Mouse (Mus musculus): ENCODE results near the gene Tbpl2.
A peak's percentile ranks its signal among the peaks of the same experiment; 100 is the strongest.

Tbpl2 gene

GRCm38 (mm10) chr2:24096495-24096894, at the start of gene Tbpl2:
TSS of gene Tbpl2 (minus strand) at chr2:24096595.
- DNase-seq, result no peak

- no peak for DNase-seq
Measured at GRCm38 (mm10) chr2:24134373-24134772, 38.0 kb upstream of the Tbpl2 start.

- DNase-seq, result no peak
Measured at GRCm38 (mm10) chr2:24109085-24109484, 12.7 kb upstream of the Tbpl2 start.

GRCm38 (mm10) chr2:24103619-24104289, 7.4 kb upstream of the Tbpl2 start:
- no peak for DNase-seq

GRCm38 (mm10) chr2:24090921-24091320, 5.5 kb downstream of the Tbpl2 start:
- DNase-seq, result no peak

GRCm38 (mm10) chr2:24050459-24050858, 45.9 kb downstream of the Tbpl2 start:
- no peak for DNase-seq

- DNase-seq, result no peak
Measured at GRCm38 (mm10) chr2:24049344-24049990, 46.9 kb downstream of the Tbpl2 start, which contains the start of gene Hnmt. TSS of gene Hnmt (minus strand) at chr2:24049394.

- peak; percentile 45 for DNase-seq
Measured at GRCm38 (mm10) chr2:24048480-24049097, 47.8 kb downstream of the Tbpl2 start.

- no peak for DNase-seq
Measured at GRCm38 (mm10) chr2:24047551-24048479, 48.6 kb downstream of the Tbpl2 start.

- no peak for DNase-seq
Measured at GRCm38 (mm10) chr2:24042901-24043300, 53.5 kb downstream of the Tbpl2 start.

GRCm38 (mm10) chr2:24040531-24040930, 55.9 kb downstream of the Tbpl2 start:
- DNase-seq, result no peak
